Mouse (Mus musculus) inflammation-experienced regulatory T-cells, adult 6 months (primary cell): ENCODE results near the gene Mslnl. TPM values are rescaled to one million over a fixed set of nuclear protein-coding genes. Genes with fewer than 3 reads are reported as not detected.
"Not testable (repeated sequence)": the region's sequence is repeated elsewhere in the genome, so short reads cannot be mapped to it uniquely, and the experiment has no call there.

Experiments used
- ATAC-seq: one replicate; pipeline ENCODE4 v1.8.0; 2017
- polyA plus RNA-seq, 3 experiments: library from polyadenylated mRNA; unstranded; fragments of 100-300 nt; shearing (Covaris generic); gene quantifications; one replicate each; pipeline ENCODE4 v1.2.1; 2017

Gene Mslnl
- not detected for polyA plus RNA-seq

DNA sequence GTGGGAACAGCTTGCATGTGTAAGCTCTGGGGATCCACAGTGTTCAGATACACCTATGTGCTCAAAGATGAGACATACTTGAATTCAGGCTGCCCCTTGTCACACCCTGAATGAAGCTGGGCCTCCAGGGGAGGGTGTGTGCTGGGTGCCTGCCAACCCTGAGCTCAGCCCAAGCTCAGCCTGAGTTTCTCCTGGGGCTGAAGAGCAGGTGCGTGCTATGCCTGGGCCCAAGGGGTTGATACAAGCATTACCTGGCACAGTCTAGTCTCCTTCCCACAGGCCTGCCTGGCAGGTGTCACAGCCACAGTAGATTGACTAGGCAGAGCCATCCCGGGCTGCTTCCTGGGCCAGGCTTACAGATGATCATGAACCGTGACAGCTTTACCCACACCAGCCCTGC, at the start of gene Mslnl:
Mslnl (plus strand) TSS at position 298 of the 400 bp plus-strand sequence.
- no peak for ATAC-seq

DNA sequence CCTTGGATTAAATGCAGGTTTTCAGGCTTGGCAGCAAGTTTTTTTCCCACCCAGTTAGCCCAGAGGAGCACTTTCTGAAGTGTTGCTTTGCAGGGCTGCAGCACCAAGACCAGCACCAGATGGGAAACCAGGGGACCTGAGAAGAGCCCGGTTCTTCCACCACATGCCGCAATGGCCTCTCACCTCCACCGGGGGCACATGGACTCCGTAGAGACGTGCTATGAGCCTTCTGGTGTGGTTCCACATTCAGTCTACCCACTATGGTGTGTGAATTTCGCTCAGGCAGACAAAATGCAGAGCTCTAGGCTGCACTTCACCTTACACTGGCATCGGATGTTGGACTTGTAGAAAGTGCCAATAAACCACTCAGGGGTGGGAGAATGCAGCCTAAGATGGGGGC, 49.5 kb upstream of the Mslnl start:
- no peak for ATAC-seq

DNA sequence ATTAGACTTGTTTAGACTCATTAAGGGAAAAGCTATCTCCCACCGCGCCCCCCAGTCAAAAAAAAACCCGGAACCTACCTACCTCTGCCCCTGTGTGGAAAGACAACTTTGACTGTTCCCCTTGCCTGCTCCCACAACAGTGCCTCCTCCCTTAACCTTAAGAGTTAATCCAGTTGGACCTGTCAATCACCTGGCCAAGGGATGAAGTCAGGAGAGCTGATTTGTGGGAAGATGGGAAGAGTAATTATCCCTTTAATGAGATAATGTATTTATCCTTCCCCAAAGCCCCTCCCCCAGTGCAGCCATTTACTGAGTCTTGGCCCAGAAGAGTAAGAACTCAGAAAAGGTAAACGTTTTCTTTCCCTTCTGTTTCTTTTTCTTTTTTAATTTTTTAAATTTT, 46.9 kb upstream of the Mslnl start:
- ATAC-seq, result no peak

GRCm38 (mm10) chr17:25696263-25696662, 39.6 kb upstream of the Mslnl start:
- ATAC-seq, result no peak

- ATAC-seq, result no peak
Measured at GRCm38 (mm10) chr17:25698446-25698845, 37.4 kb upstream of the Mslnl start.

DNA sequence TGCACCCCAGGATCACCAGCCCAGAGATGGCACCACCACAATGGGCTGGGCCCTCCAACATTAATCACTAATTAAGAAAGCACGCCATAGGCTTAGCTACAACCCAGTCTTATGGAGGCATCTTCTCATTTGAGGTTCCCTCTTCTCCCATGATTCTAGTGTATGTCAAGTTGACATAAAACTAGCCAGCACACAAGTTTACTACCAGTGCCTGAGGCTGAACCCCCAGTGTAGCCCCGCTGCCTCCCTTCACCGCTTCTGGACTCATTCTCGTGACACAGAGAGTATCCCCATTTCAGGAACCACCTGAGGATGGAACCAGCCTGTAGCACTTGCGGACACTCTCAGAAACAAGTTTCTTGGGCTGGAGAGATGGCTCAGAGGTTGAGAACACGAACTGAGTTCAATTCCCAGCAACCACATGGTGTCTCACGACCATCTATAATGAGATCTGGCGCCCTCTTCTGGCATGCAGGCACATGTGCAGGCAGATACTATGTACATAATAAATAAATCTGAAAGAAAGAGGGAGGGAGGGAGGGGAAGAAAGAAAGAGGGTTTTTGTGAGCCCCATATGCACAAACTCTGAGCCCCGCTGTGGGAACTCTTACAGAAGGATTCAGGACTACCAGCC, 34.9 kb upstream of the Mslnl start:
- no peak for ATAC-seq

- no peak for ATAC-seq
Measured at GRCm38 (mm10) chr17:25709994-25710393, 25.8 kb upstream of the Mslnl start.

- ATAC-seq, result no peak
Measured at GRCm38 (mm10) chr17:25711136-25711535, 24.7 kb upstream of the Mslnl start.

DNA sequence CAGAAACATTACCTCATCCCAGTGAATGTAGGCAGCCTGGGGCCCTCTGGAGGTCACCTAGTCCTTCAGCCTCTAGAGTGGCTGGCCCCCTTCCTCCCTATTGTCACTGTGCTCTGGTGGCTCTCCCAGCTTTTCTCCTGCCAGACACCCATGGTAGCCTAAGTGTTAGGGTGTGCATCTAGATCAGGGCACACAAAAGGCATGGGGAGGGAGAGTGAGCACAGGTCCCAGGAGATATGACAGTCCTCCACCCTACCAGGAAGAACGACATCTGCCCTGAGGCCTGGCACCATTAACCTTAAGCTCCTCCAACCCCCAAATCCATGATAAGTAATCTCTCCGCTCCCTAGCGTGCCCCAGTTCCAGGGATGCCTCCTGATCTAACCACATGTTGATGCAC, 20.2 kb upstream of the Mslnl start:
- ATAC-seq, result no peak

GRCm38 (mm10) chr17:25716130-25716529, 19.7 kb upstream of the Mslnl start:
- ATAC-seq, result no peak

- no peak for ATAC-seq
Measured at GRCm38 (mm10) chr17:25716711-25717637, 18.9 kb upstream of the Mslnl start, which contains the start of gene Gng13. Gene Gng13, plus strand, starts transcription at chr17:25717171.

DNA sequence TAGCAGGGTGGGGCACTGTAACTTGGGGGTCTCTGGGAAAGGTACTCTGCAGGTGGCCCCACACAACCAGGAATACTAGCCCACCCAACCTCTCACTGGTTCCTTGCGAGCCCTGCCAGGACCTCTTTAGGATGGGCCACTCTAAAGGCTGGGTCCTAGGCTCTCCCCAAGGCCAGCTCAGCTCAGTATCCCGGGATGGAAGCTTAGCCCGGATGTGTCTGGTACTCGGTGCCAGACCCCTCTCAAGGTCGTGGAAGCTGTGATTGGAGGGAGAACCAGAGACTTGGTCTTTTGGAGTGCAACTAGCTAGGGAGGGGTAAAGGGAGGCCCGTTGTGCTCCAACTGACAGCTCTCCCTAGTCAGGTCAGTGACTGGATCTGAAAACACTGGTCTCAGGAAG, 18.2 kb upstream of the Mslnl start:
- no peak for ATAC-seq

GRCm38 (mm10) chr17:25721476-25721875, 14.4 kb upstream of the Mslnl start:
- no peak for ATAC-seq

DNA sequence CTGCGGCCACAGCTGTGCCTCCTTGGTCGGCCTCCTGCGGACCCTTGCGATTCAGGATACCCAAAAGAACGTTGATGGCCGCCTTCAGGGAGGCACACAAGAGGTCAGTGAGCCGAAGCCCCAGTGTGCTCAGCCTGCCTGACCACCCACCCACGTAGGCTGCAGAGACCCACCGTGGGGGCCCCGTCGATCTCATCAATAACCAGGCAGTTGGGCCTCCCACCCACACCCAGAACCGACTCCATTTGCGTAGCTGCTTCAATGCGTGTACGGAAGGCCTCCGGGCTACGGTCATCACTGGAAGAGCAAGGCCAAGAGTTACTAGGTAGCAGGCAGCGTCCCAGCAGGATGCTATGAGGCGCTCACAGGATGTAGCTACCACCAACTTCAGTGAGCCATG, 12.4 kb upstream of the Mslnl start:
- no peak for ATAC-seq

GRCm38 (mm10) chr17:25723919-25724318, 11.9 kb upstream of the Mslnl start:
- no peak for ATAC-seq

GRCm38 (mm10) chr17:25725264-25725663, 10.6 kb upstream of the Mslnl start:
- no peak for ATAC-seq

DNA sequence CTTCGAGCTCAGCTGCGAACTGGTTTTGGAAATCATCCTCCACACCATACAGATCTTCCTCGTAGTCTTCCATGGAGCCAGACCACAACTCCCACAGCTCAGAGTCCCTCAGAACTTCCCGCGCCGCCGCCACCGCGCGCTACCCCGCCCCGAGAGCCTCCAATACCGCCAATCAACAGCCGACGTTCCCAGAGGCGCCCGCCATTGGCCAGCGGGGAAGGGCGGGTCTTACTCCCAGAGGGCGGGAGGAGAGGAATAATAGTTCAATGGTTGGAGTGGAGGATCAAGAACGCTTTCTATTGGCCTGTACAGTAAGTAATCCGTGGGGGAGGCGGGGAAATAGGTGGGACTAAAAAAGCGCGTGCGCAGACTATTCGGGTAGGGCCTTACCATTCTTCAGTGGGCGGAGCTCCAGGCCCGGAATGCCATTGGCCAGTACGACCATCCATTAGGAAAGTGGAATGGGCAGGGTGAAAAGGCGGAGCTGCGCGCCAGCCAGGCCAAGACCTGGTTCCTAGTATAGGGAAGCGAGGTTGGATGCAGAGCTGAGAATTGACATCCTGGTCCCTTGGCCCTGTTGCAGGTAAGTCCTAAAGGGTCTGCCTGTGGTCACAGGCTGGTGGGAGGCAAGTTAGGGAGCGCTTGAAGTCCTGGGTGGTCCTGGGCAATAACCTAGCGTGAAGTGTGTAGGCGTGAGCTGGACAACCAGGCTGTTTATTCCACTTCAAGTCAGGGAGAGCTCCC, 8.4 kb upstream of the Mslnl start, which contains the start of the genes Chtf18 and Rpusd1:
Chtf18 (minus strand) TSS at position 155 of the 744 bp plus-strand sequence.
Rpusd1 (plus strand) TSS at position 406 of the 744 bp plus-strand sequence.
- ATAC-seq, result peak; percentile 97

- no peak for ATAC-seq
Measured at GRCm38 (mm10) chr17:25728009-25728270, 7.9 kb upstream of the Mslnl start.

- no peak for ATAC-seq
Measured at GRCm38 (mm10) chr17:25732082-25732481, 3.8 kb upstream of the Mslnl start.

DNA sequence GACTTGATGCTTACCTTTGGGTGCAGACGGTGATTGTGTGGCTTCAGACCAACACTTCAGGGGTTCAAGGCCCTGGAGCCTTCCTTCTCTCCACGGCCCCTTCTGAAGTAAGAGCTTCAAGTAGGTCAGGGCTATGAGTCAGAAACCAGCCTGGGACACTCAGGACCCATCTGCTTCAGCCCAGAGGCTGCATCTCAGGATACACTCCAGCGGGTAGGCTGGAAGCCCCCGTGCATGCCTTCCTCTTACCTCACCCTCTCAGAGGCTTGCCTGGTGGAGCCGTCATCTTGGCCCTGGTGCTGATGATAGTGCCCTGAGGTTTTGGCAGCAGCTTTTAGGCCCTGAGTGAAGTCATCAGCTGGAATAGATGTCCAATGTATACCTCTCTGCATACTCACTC, 596 bp upstream of the Mslnl start:
- ATAC-seq, result no peak

DNA sequence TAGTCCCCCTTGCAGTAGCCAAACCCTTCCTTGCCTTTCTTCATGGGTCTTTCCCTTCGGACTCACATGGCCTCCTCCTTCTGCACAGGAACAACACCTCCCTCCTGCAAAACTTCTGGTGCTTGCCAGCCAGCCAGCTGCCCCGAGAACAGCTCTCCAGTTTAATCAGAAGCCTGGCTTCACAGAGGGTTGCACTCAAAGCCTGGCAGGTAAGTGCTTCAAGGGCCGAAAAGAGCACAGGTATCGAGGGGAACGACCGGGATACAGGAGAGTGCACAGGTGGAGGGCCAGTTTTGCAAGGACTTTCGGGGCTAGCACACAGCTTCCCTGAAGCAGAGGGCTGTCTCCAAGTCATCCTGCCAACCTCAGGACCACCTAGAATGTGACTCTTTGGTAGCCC, 3.0 kb downstream of the Mslnl start:
- no peak for ATAC-seq

- ATAC-seq, result not testable (repeated sequence)
Measured at GRCm38 (mm10) chr17:25741471-25741870, 5.6 kb downstream of the Mslnl start.

GRCm38 (mm10) chr17:25743831-25744230, 8.0 kb downstream of the Mslnl start:
- ATAC-seq, result no peak
